Mouse (Mus musculus): Measurements from ENCODE around the gene Vkorc1l1. TPM values are rescaled to one million over a fixed set of nuclear protein-coding genes. Genes with fewer than 3 reads are reported as not detected.
"Not testable (repeated sequence)": the region's sequence is repeated elsewhere in the genome, so short reads cannot be mapped to it uniquely, and the experiment has no call there.

The Vkorc1l1 gene
- polyA plus RNA-seq, 1 experiment from 2014 or later, result 15.2 TPM

- H3K27ac ChIP-seq (ENCODE audit: low read length), result no peak overlapping the region
- H3K27me3 ChIP-seq (replicated peaks; ENCODE audit: insufficient read depth, low read length), result no peaks in the 10 kb centered on the region
- no peak for DNase-seq (ENCODE audit: low spot score)
- WGBS, result 70% methylated on average over 9 of the region's 9 CpGs
- peak overlapping the region; percentile 88 for H3K4me2 ChIP-seq (replicated peaks; ENCODE audit: low read depth, low read length)
- no peaks in the 10 kb centered on the region for H3K4me1 ChIP-seq (ENCODE audit: insufficient read depth, low read depth, low read length)
- no peak for ATAC-seq
- no peaks in the 10 kb centered on the region for H3K9me3 ChIP-seq (ENCODE audit: low read length)
- TF ChIP-seq EP300 (IDR thresholded peaks at IDR 0.05) (no peak), CTCF (IDR thresholded peaks at IDR 0.05) (no peak)
- peak overlapping the region; percentile 69 for H3K4me3 ChIP-seq (ENCODE audit: low read depth, low read length)
- H3K36me3 ChIP-seq (ENCODE audit: insufficient read depth, low read length), result no peaks in the 10 kb centered on the region
- peak overlapping the region; percentile 54; the same call in 1 of the 2 replicates for H3K9ac ChIP-seq (replicated peaks; ENCODE audit: low read depth)
Observed at GRCm38 (mm10) chr5:129909147-129909546, 32.6 kb upstream of the Vkorc1l1 start.

DNA sequence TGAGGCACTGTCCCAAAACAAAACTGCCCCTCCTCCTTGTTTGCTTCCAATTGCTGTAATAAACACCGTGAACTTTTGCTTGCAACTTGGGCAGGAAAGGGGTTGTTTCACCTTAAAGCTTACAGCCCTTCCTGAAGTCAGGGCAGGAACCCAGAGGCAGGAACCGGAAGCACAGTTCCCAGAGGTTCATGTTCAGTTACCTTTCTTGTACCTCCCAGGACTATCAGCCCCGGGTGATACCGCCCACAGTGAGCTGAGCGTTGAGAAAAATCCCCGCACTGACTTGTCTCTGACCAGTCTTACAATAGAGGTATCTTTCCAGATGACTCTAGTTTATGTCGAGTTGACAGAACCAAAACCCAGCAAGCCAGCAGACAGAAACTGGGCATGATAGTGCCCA, 32.2 kb upstream of the Vkorc1l1 start:
- H3K27me3 ChIP-seq (replicated peaks; ENCODE audit: insufficient read depth, low read length), result no peaks in the 10 kb centered on the region
- 75% methylated on average over 7 of the region's 7 CpGs for WGBS
- H3K9ac ChIP-seq (replicated peaks; ENCODE audit: low read depth), result no peak overlapping the region
- H3K4me3 ChIP-seq (ENCODE audit: low read depth, low read length), result no peak overlapping the region
- H3K9me3 ChIP-seq (ENCODE audit: low read length), result no peaks in the 10 kb centered on the region
- TF ChIP-seq EP300 (IDR thresholded peaks at IDR 0.05) (no peak), CTCF (IDR thresholded peaks at IDR 0.05) (no peak)
- DNase-seq (ENCODE audit: low spot score) (no peak), ATAC-seq (no peak)
- H3K4me2 ChIP-seq (replicated peaks; ENCODE audit: low read depth, low read length), result no peak overlapping the region
- H3K36me3 ChIP-seq (ENCODE audit: insufficient read depth, low read length), result no peaks in the 10 kb centered on the region
- no peaks in the 10 kb centered on the region for H3K4me1 ChIP-seq (ENCODE audit: insufficient read depth, low read depth, low read length)
- H3K27ac ChIP-seq (ENCODE audit: low read length), result no peak overlapping the region

- WGBS, result 38% methylated on average over 2 of the region's 2 CpGs
- peak; percentile 80 for TF ChIP-seq CTCF (IDR thresholded peaks at IDR 0.05)
- TF ChIP-seq EP300 (IDR thresholded peaks at IDR 0.05), result no peak; the same call in 1 of the 2 replicates
- ATAC-seq (peak; percentile 35; the same call in 1 of the 2 replicates), DNase-seq (ENCODE audit: low spot score) (peak; percentile 57)
- Histone ChIP-seq H3K36me3 (ENCODE audit: insufficient read depth, low read length) (no peaks in the 10 kb centered on the region), H3K27me3 (replicated peaks; ENCODE audit: insufficient read depth, low read length) (no peaks in the 10 kb centered on the region), H3K27ac (ENCODE audit: low read length) (no peak overlapping the region), H3K9ac (replicated peaks; ENCODE audit: low read depth) (no peak overlapping the region), H3K4me2 (replicated peaks; ENCODE audit: low read depth, low read length) (no peak overlapping the region), H3K4me1 (ENCODE audit: insufficient read depth, low read depth, low read length) (no peaks in the 10 kb centered on the region), H3K9me3 (ENCODE audit: low read length) (no peaks in the 10 kb centered on the region), H3K4me3 (ENCODE audit: low read depth, low read length) (no peak overlapping the region)
Observed at GRCm38 (mm10) chr5:129914024-129914423, 27.7 kb upstream of the Vkorc1l1 start.

GRCm38 (mm10) chr5:129915491-129915890, 26.3 kb upstream of the Vkorc1l1 start:
- not testable (repeated sequence) for H3K27ac ChIP-seq (ENCODE audit: low read length); H3K27me3 ChIP-seq (replicated peaks; ENCODE audit: insufficient read depth, low read length); DNase-seq (ENCODE audit: low spot score); H3K9ac ChIP-seq (replicated peaks; ENCODE audit: low read depth); H3K36me3 ChIP-seq (ENCODE audit: insufficient read depth, low read length); ATAC-seq; H3K9me3 ChIP-seq (ENCODE audit: low read length); H3K4me3 ChIP-seq (ENCODE audit: low read depth, low read length); H3K4me1 ChIP-seq (ENCODE audit: insufficient read depth, low read depth, low read length); H3K4me2 ChIP-seq (replicated peaks; ENCODE audit: low read depth, low read length)
- WGBS, result 79% methylated on average over 11 of the region's 11 CpGs

- Histone ChIP-seq H3K36me3 (ENCODE audit: insufficient read depth, low read length) (no peaks in the 10 kb centered on the region), H3K9me3 (ENCODE audit: low read length) (no peaks in the 10 kb centered on the region), H3K4me2 (replicated peaks; ENCODE audit: low read depth, low read length) (no peak overlapping the region), H3K4me3 (ENCODE audit: low read depth, low read length) (no peak overlapping the region), H3K9ac (replicated peaks; ENCODE audit: low read depth) (no peak overlapping the region), H3K27me3 (replicated peaks; ENCODE audit: insufficient read depth, low read length) (no peaks in the 10 kb centered on the region), H3K27ac (ENCODE audit: low read length) (no peak overlapping the region), H3K4me1 (ENCODE audit: insufficient read depth, low read depth, low read length) (no peaks in the 10 kb centered on the region)
- ATAC-seq, result no peak
- no peak for TF ChIP-seq EP300 (IDR thresholded peaks at IDR 0.05)
- TF ChIP-seq CTCF (IDR thresholded peaks at IDR 0.05), result no peak
- no peak for DNase-seq (ENCODE audit: low spot score)
- WGBS, result 86% methylated on average over 24 of the region's 24 CpGs
Observed at GRCm38 (mm10) chr5:129918065-129918651, 23.6 kb upstream of the Vkorc1l1 start.

GRCm38 (mm10) chr5:129918752-129919151, 23.0 kb upstream of the Vkorc1l1 start:
- Histone ChIP-seq H3K4me3 (ENCODE audit: low read depth, low read length) (no peak overlapping the region), H3K27ac (ENCODE audit: low read length) (no peak overlapping the region), H3K4me2 (replicated peaks; ENCODE audit: low read depth, low read length) (no peak overlapping the region), H3K9ac (replicated peaks; ENCODE audit: low read depth) (no peak overlapping the region), H3K9me3 (ENCODE audit: low read length) (no peaks in the 10 kb centered on the region), H3K36me3 (ENCODE audit: insufficient read depth, low read length) (no peaks in the 10 kb centered on the region), H3K4me1 (ENCODE audit: insufficient read depth, low read depth, low read length) (no peaks in the 10 kb centered on the region), H3K27me3 (replicated peaks; ENCODE audit: insufficient read depth, low read length) (no peaks in the 10 kb centered on the region)
- WGBS, result 71% methylated on average over 9 of the region's 9 CpGs
- DNase-seq (ENCODE audit: low spot score), result no peak
- ATAC-seq, result no peak
- TF ChIP-seq EP300 (IDR thresholded peaks at IDR 0.05), result no peak
- TF ChIP-seq CTCF (IDR thresholded peaks at IDR 0.05), result 0 out of 2 replicates have a peak, but pooled peaks have one; percentile 14

DNA sequence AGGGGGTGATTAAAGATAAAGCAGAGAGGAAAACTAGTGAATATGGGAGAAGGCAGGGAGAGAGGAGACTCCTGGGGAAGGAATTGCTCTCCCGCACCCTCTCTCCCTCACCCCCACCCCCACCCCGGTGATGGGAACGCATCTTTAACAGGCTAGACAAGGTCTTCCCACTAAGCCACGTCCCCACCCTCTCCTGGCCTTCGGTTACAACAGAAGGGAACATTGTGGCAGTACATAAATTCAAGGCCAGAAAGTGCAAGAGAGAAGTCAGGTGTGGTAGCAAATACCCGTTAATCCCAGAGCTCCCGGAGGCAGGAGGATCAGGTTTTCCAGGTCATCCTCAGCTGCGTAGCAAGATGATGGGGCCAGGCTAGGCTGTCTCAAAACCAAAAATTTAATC, 22.4 kb upstream of the Vkorc1l1 start:
- no peak overlapping the region for H3K4me2 ChIP-seq (replicated peaks; ENCODE audit: low read depth, low read length)
- H3K9me3 ChIP-seq (ENCODE audit: low read length), result no peaks in the 10 kb centered on the region
- DNase-seq (ENCODE audit: low spot score) (no peak), ATAC-seq (no peak)
- H3K27me3 ChIP-seq (replicated peaks; ENCODE audit: insufficient read depth, low read length), result no peaks in the 10 kb centered on the region
- no peak overlapping the region for H3K27ac ChIP-seq (ENCODE audit: low read length)
- no peaks in the 10 kb centered on the region for H3K4me1 ChIP-seq (ENCODE audit: insufficient read depth, low read depth, low read length)
- H3K9ac ChIP-seq (replicated peaks; ENCODE audit: low read depth), result no peak overlapping the region
- 58% methylated on average over 8 of the region's 8 CpGs for WGBS
- no peaks in the 10 kb centered on the region for H3K36me3 ChIP-seq (ENCODE audit: insufficient read depth, low read length)
- no peak for TF ChIP-seq CTCF (IDR thresholded peaks at IDR 0.05)
- TF ChIP-seq EP300 (IDR thresholded peaks at IDR 0.05), result no peak
- no peak overlapping the region for H3K4me3 ChIP-seq (ENCODE audit: low read depth, low read length)

Data from lung, postnatal 0 days (tissue).